Mouse (Mus musculus): ENCODE measurements around the gene Cyp21a1.

DNA sequence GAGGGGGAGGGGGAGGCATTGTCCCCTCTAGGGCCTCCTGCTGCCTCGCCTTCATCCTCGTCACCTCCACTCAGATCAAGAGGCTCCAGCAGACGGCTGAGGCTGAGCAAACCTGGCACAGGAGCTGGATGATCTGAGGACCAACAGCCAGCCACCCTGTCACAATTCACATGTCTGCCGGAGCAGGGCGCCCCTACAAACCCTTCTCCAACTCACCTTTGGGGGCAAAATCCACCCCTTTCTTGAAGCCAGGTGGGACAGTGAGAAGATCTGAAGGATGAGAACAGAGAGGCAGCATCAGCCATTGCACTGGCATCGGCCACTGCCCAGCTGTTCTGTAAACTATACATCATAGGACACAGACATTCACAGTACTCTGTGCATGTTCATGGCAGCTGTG, 42.8 kb upstream of the Cyp21a1 start:
- TF ChIP-seq HCFC1 (IDR thresholded peaks at IDR 0.05; ENCODE audit: borderline replicate concordance, insufficient read depth, low read length) (no peak), ZNF384 (IDR thresholded peaks at IDR 0.05; ENCODE audit: low read depth, low read length) (no peak)

Data from ES-E14 (cell line).